Mouse (Mus musculus): ENCODE data around the gene Bcl11a. TPM values are rescaled to one million over a fixed set of nuclear protein-coding genes. Genes with fewer than 3 reads are reported as not detected.

Gene Bcl11a
- polyA plus RNA-seq, 1 experiment from 2014 or later, result 71.7 TPM

GRCm38 (mm10) chr11:24083423-24083822 lies 5.6 kb downstream of the Bcl11a start:
- H3K36me3 ChIP-seq (ENCODE audit: control insufficient read depth, insufficient read depth, low read length), result peaks cover 5% of the 10 kb centered on the region; the same call in 1 of the 2 replicates
- ATAC-seq (ENCODE audit: low FRiP score), result no peak
- peak overlapping the region; percentile 90 for H3K4me2 ChIP-seq (replicated peaks; ENCODE audit: low read depth, low read length)
- peaks cover 2% of the 10 kb centered on the region; the same call in 1 of the 2 replicates for H3K4me1 ChIP-seq (replicated peaks; ENCODE audit: control insufficient read depth, insufficient read depth, low read length)
- peak overlapping the region; percentile 23; the same call in 1 of the 2 replicates for H3K9ac ChIP-seq (ENCODE audit: low read depth, low read length)
- H3K27ac ChIP-seq (ENCODE audit: low read depth, low read length), result peak overlapping the region; percentile 24; the same call in 1 of the 2 replicates
- H3K4me3 ChIP-seq (ENCODE audit: low read depth, low read length), result 0 out of 2 replicates have a peak overlapping the region, but pooled peaks have one; percentile 4
- H3K27me3 ChIP-seq (ENCODE audit: control insufficient read depth, insufficient read depth, low read length), result no peaks in the 10 kb centered on the region
- DNase-seq (ENCODE audit: low spot score), result no peak
- 66% methylated on average over 7 of the region's 7 CpGs for WGBS
- no peaks in the 10 kb centered on the region for H3K9me3 ChIP-seq (ENCODE audit: control insufficient read depth, low read length)

- Histone ChIP-seq H3K9me3 (ENCODE audit: control insufficient read depth, low read length) (no peaks in the 10 kb centered on the region), H3K9ac (ENCODE audit: low read depth, low read length) (no peak overlapping the region), H3K27ac (ENCODE audit: low read depth, low read length) (no peak overlapping the region), H3K4me1 (replicated peaks; ENCODE audit: control insufficient read depth, insufficient read depth, low read length) (peaks cover 2% of the 10 kb centered on the region; the same call in 1 of the 2 replicates), H3K36me3 (ENCODE audit: control insufficient read depth, insufficient read depth, low read length) (peaks cover 5% of the 10 kb centered on the region; the same call in 1 of the 2 replicates), H3K4me2 (replicated peaks; ENCODE audit: low read depth, low read length) (no peak overlapping the region), H3K27me3 (ENCODE audit: control insufficient read depth, insufficient read depth, low read length) (no peaks in the 10 kb centered on the region), H3K4me3 (ENCODE audit: low read depth, low read length) (no peak overlapping the region)
- no peak for ATAC-seq (ENCODE audit: low FRiP score)
- 61% methylated on average over 3 of the region's 3 CpGs for WGBS
- no peak for DNase-seq (ENCODE audit: low spot score)
Measured at GRCm38 (mm10) chr11:24084077-24084476, 6.2 kb downstream of the Bcl11a start.

DNA sequence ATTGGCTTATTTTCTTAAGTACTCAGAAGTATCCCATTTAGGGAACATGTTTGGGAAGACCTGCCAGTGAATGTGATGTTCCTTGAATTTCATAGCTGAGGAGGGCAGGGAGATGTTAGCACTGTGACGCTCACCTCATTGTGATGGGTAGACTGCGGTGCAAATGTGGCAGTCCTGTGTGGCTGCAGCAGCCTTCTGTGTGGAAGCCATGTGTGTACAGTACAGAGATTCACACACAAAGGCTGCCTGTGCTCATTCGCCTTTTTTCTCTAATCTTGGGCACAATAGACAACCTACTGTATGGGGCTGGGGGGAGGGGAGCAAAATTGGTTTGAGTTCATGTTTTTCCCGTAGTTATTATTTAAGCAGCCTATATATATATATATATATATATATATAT lies 6.7 kb downstream of the Bcl11a start:
- no peak overlapping the region for H3K4me3 ChIP-seq (ENCODE audit: low read depth, low read length)
- H3K4me2 ChIP-seq (replicated peaks; ENCODE audit: low read depth, low read length), result no peak overlapping the region
- H3K9ac ChIP-seq (ENCODE audit: low read depth, low read length), result no peak overlapping the region
- H3K4me1 ChIP-seq (replicated peaks; ENCODE audit: control insufficient read depth, insufficient read depth, low read length), result peaks cover 2% of the 10 kb centered on the region; the same call in 1 of the 2 replicates
- no peaks in the 10 kb centered on the region for H3K9me3 ChIP-seq (ENCODE audit: control insufficient read depth, low read length)
- no peak for DNase-seq (ENCODE audit: low spot score)
- 81% methylated on average over 4 of the region's 4 CpGs for WGBS
- H3K27me3 ChIP-seq (ENCODE audit: control insufficient read depth, insufficient read depth, low read length), result no peaks in the 10 kb centered on the region
- ATAC-seq (ENCODE audit: low FRiP score), result no peak
- no peak overlapping the region for H3K27ac ChIP-seq (ENCODE audit: low read depth, low read length)
- H3K36me3 ChIP-seq (ENCODE audit: control insufficient read depth, insufficient read depth, low read length), result peaks cover 5% of the 10 kb centered on the region; the same call in 1 of the 2 replicates

DNA sequence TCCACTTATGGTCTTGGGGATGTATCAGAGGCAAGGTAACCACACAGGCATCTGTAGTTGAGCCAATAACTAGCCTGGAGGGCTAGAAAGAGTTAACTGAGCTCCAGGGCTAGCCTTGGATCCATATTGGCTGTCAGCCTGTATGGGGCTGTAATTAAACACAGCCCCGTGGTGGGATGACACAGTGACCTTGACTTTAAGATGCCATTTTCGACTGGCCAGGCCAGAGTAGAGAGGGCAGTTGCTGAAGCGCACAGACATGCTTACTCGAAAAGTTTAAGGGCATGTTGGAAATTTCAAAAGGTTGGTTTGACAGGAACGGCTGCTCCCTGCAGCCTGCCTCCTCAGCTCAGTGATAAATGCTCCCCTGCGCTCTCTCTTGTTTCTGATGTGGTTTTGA lies 8.1 kb downstream of the Bcl11a start:
- ATAC-seq (ENCODE audit: low FRiP score) (no peak), DNase-seq (ENCODE audit: low spot score) (no peak)
- no peak overlapping the region for H3K4me2 ChIP-seq (replicated peaks; ENCODE audit: low read depth, low read length)
- H3K4me1 ChIP-seq (replicated peaks; ENCODE audit: control insufficient read depth, insufficient read depth, low read length), result peaks cover 2% of the 10 kb centered on the region; the same call in 1 of the 2 replicates
- 58% methylated on average over 6 of the region's 6 CpGs for WGBS
- no peak overlapping the region for H3K4me3 ChIP-seq (ENCODE audit: low read depth, low read length)
- H3K27me3 ChIP-seq (ENCODE audit: control insufficient read depth, insufficient read depth, low read length), result no peaks in the 10 kb centered on the region
- no peaks in the 10 kb centered on the region for H3K9me3 ChIP-seq (ENCODE audit: control insufficient read depth, low read length)
- no peak overlapping the region for H3K27ac ChIP-seq (ENCODE audit: low read depth, low read length)
- H3K9ac ChIP-seq (ENCODE audit: low read depth, low read length), result no peak overlapping the region
- peaks cover 5% of the 10 kb centered on the region; the same call in 1 of the 2 replicates for H3K36me3 ChIP-seq (ENCODE audit: control insufficient read depth, insufficient read depth, low read length)

DNA sequence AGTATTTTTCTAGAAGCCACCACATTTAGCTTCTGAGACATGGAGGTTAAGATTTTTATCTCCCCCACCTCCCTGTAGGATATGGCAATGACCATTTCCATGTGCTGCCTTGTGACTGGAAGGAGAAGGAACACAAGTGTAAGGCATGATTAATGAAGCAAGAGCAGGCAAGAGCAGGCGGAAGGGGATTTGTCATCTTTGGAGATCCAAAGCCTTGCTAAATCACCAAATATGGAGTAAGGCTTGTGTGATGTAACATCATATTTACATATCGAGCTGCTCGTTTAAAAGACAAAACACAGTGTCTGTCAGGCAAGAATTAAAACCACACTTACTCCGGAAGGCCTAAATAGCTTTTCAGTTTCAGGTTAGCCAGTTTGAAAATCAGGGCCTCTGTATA lies 9.2 kb downstream of the Bcl11a start:
- Histone ChIP-seq H3K27me3 (ENCODE audit: control insufficient read depth, insufficient read depth, low read length) (no peaks in the 10 kb centered on the region), H3K4me1 (replicated peaks; ENCODE audit: control insufficient read depth, insufficient read depth, low read length) (peaks cover 2% of the 10 kb centered on the region; the same call in 1 of the 2 replicates)
- no peak for DNase-seq (ENCODE audit: low spot score)

DNA sequence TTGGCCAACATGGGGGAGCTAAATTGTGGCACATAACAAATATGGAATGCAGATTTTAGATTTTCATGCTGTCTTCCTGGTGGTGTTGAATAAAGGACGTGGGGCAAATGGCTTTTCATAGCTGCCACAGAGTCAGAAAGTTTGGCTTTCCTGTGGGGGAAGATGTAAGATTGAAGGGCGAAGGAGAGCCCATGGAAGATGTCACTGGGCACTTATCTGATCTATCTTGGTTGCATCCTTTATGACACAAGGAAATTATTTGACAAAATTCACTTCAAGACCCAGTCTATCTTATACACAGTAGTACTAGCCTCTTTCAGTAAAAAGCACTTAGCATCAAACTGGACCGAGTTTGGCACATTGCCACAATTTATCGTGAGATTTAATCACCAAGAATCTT lies 12.6 kb downstream of the Bcl11a start:
- Histone ChIP-seq H3K27me3 (ENCODE audit: control insufficient read depth, insufficient read depth, low read length) (no peaks in the 10 kb centered on the region), H3K4me2 (replicated peaks; ENCODE audit: low read depth, low read length) (no peak overlapping the region), H3K4me1 (replicated peaks; ENCODE audit: control insufficient read depth, insufficient read depth, low read length) (no peaks in the 10 kb centered on the region; the same call in 1 of the 2 replicates), H3K4me3 (ENCODE audit: low read depth, low read length) (no peak overlapping the region), H3K27ac (ENCODE audit: low read depth, low read length) (no peak overlapping the region), H3K9me3 (ENCODE audit: control insufficient read depth, low read length) (no peaks in the 10 kb centered on the region), H3K9ac (ENCODE audit: low read depth, low read length) (no peak overlapping the region), H3K36me3 (ENCODE audit: control insufficient read depth, insufficient read depth, low read length) (peaks cover 5% of the 10 kb centered on the region; the same call in 1 of the 2 replicates)
- DNase-seq (ENCODE audit: low spot score) (no peak), ATAC-seq (ENCODE audit: low FRiP score) (no peak)
- WGBS, result 84% methylated on average over 4 of the region's 4 CpGs

More for the DNA sequence above, 9.2 kb downstream of the Bcl11a start:
- Histone ChIP-seq H3K36me3 (ENCODE audit: control insufficient read depth, insufficient read depth, low read length) (peaks cover 5% of the 10 kb centered on the region; the same call in 1 of the 2 replicates), H3K4me3 (ENCODE audit: low read depth, low read length) (no peak overlapping the region), H3K4me2 (replicated peaks; ENCODE audit: low read depth, low read length) (no peak overlapping the region), H3K9ac (ENCODE audit: low read depth, low read length) (no peak overlapping the region), H3K9me3 (ENCODE audit: control insufficient read depth, low read length) (no peaks in the 10 kb centered on the region), H3K27ac (ENCODE audit: low read depth, low read length) (no peak overlapping the region)
- WGBS, result 82% methylated on average over 4 of the region's 4 CpGs
- no peak for ATAC-seq (ENCODE audit: low FRiP score)

DNA sequence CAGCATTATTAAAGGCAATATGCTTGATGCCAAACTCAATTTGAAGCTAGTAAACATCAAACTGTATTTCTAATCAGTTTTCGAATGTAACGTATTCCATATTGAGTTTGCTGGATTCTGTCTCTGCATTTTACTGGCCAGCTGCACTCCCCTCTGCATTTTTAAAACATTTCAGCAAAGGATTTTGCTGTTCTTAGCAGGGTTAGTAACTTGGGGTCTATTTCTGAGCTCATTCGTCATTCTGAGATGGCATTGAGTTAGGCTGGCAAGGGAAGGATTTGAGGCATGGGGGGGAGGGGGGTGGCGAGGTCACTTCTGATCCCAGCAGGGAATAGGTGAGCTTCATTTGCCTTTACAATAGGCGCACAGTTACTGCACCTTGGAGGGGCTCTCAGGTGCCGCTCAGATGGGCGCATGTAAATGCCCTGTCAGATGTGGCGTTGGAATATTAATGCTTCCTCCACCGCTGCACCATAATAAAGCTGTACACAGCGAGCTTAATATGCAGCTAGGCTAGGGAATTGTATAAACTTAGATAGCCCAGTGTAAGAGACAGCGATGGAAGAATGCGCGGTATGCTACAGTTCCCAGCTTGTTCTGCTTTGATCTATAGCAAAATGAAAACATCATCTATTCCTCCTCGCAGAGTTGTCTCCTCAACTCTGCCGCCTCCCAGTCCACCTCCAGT lies 13.7 kb downstream of the Bcl11a start:
- no peak for DNase-seq (ENCODE audit: low spot score)

GRCm38 (mm10) chr11:24092618-24093017 lies 14.8 kb downstream of the Bcl11a start:
- DNase-seq (ENCODE audit: low spot score), result no peak
- no peak overlapping the region for H3K4me2 ChIP-seq (replicated peaks; ENCODE audit: low read depth, low read length)
- H3K27ac ChIP-seq (ENCODE audit: low read depth, low read length), result no peak overlapping the region
- no peak overlapping the region for H3K4me3 ChIP-seq (ENCODE audit: low read depth, low read length)
- H3K27me3 ChIP-seq (ENCODE audit: control insufficient read depth, insufficient read depth, low read length), result no peaks in the 10 kb centered on the region
- H3K36me3 ChIP-seq (ENCODE audit: control insufficient read depth, insufficient read depth, low read length), result no peaks in the 10 kb centered on the region
- no peak overlapping the region for H3K9ac ChIP-seq (ENCODE audit: low read depth, low read length)
- peaks cover 4% of the 10 kb centered on the region; the same call in 1 of the 2 replicates for H3K4me1 ChIP-seq (replicated peaks; ENCODE audit: control insufficient read depth, insufficient read depth, low read length)
- no peaks in the 10 kb centered on the region for H3K9me3 ChIP-seq (ENCODE audit: control insufficient read depth, low read length)
- 55% methylated on average over 3 of the region's 3 CpGs for WGBS
- no peak for ATAC-seq (ENCODE audit: low FRiP score)

More for the DNA sequence above, 13.7 kb downstream of the Bcl11a start:
- H3K27ac ChIP-seq (ENCODE audit: low read depth, low read length), result no peak overlapping the region
- no peak overlapping the region for H3K9ac ChIP-seq (ENCODE audit: low read depth, low read length)
- no peaks in the 10 kb centered on the region for H3K27me3 ChIP-seq (ENCODE audit: control insufficient read depth, insufficient read depth, low read length)
- no peak overlapping the region for H3K4me3 ChIP-seq (ENCODE audit: low read depth, low read length)
- no peaks in the 10 kb centered on the region for H3K36me3 ChIP-seq (ENCODE audit: control insufficient read depth, insufficient read depth, low read length)
- H3K4me2 ChIP-seq (replicated peaks; ENCODE audit: low read depth, low read length), result no peak overlapping the region
- no peaks in the 10 kb centered on the region for H3K9me3 ChIP-seq (ENCODE audit: control insufficient read depth, low read length)
- 0 out of 2 replicates have a peak, but pooled peaks cover 3% of the 10 kb centered on the region for H3K4me1 ChIP-seq (replicated peaks; ENCODE audit: control insufficient read depth, insufficient read depth, low read length)
- WGBS, result 24% methylated on average over 15 of the region's 15 CpGs
- ATAC-seq (ENCODE audit: low FRiP score), result peak; percentile 18; the same call in 1 of the 2 replicates

- Histone ChIP-seq H3K36me3 (ENCODE audit: control insufficient read depth, insufficient read depth, low read length) (no peaks in the 10 kb centered on the region), H3K9me3 (ENCODE audit: control insufficient read depth, low read length) (no peaks in the 10 kb centered on the region), H3K4me2 (replicated peaks; ENCODE audit: low read depth, low read length) (no peak overlapping the region), H3K27me3 (ENCODE audit: control insufficient read depth, insufficient read depth, low read length) (no peaks in the 10 kb centered on the region), H3K4me1 (replicated peaks; ENCODE audit: control insufficient read depth, insufficient read depth, low read length) (peaks cover 8% of the 10 kb centered on the region; the same call in 1 of the 2 replicates), H3K27ac (ENCODE audit: low read depth, low read length) (no peak overlapping the region; the same call in 1 of the 2 replicates), H3K9ac (ENCODE audit: low read depth, low read length) (no peak overlapping the region), H3K4me3 (ENCODE audit: low read depth, low read length) (no peak overlapping the region)
- ATAC-seq (ENCODE audit: low FRiP score) (no peak), DNase-seq (ENCODE audit: low spot score) (no peak)
- WGBS, result 66% methylated on average over 5 of the region's 5 CpGs
Measured at GRCm38 (mm10) chr11:24094086-24094487, 16.2 kb downstream of the Bcl11a start.

Measured in hindbrain, embryonic 11.5 days (tissue).